ENCODE assay signal across 9 mouse cellular contexts in genomic region chr11:5297148-5298006, GRCm38 (mm10). TPM values are rescaled to one million over a fixed set of nuclear protein-coding genes. Genes with fewer than 3 reads are reported as not detected.
A peak's percentile ranks its signal among the peaks of the same experiment; 100 is the strongest.
DNase-seq lines count a peak whose midpoint lies in the region; ATAC-seq and TF ChIP-seq lines count a peak whose summit lies in the region.
"Had no signal": no experiment of that assay in that cellular context is flagged by ENCODE, and none has a peak within 500 bp of the region (broad histone marks: within the 10 kb centered on the region; RNA-seq: fewer than 3 reads in every experiment).

No protein-coding gene starts in this region.

- TF ChIP-seq CTCF in intestine, postnatal 0 days (IDR thresholded peaks at IDR 0.05; ENCODE audit: low read depth), result no peak
- TF ChIP-seq CTCF in midbrain, postnatal 0 days (IDR thresholded peaks at IDR 0.05), result no peak

- intact Hi-C loops in heart, postnatal 14 days (cut with DNase I), result no loop called here

- no peaks in the 10 kb centered on the region for H3K9me3 ChIP-seq in intestine, embryonic 15.5 days
- H3K9me3 ChIP-seq in intestine, postnatal 0 days (ENCODE audit: control insufficient read depth), result no peaks in the 10 kb centered on the region
- H3K9me3 ChIP-seq in limb, embryonic 13.5 days, result no peaks in the 10 kb centered on the region
- H3K9me3 ChIP-seq in midbrain, postnatal 0 days (ENCODE audit: low read length), result no peaks in the 10 kb centered on the region
- H3K9me3 ChIP-seq: midbrain, embryonic 12.5 days had no signal

- peak; percentile 67 for ATAC-seq in intestine, embryonic 15.5 days
- no peak for ATAC-seq in intestine, postnatal 0 days
- peak; percentile 64 for ATAC-seq in limb, embryonic 13.5 days (ENCODE audit: low FRiP score, low read depth)
- no peak; the same call in 1 of the 2 replicates for ATAC-seq in midbrain, postnatal 0 days (ENCODE audit: low FRiP score)

- no peak overlapping the region for H3K9ac ChIP-seq in intestine, embryonic 15.5 days
- H3K9ac ChIP-seq in intestine, postnatal 0 days (ENCODE audit: low read depth, low read length), result no peak overlapping the region
- H3K9ac ChIP-seq in limb, embryonic 13.5 days, result no peak overlapping the region
- H3K9ac ChIP-seq in midbrain, postnatal 0 days (replicated peaks; ENCODE audit: low read length, poor library complexity, severe bottlenecking), result no peak overlapping the region
- H3K9ac ChIP-seq: midbrain, embryonic 12.5 days had no signal

- H3K27ac ChIP-seq in intestine, embryonic 15.5 days, result no peak overlapping the region
- H3K27ac ChIP-seq in intestine, postnatal 0 days (ENCODE audit: low read depth, low read length), result no peak overlapping the region
- peak overlapping the region; percentile 56 for H3K27ac ChIP-seq in limb, embryonic 13.5 days
- peak overlapping the region; percentile 18; the same call in 1 of the 2 replicates for H3K27ac ChIP-seq in midbrain, postnatal 0 days (ENCODE audit: low read depth, low read length)
- H3K27ac ChIP-seq: midbrain, embryonic 12.5 days had no signal

- H3K4me2 ChIP-seq in intestine, embryonic 15.5 days (replicated peaks), result no peak overlapping the region
- H3K4me2 ChIP-seq in intestine, postnatal 0 days (replicated peaks; ENCODE audit: low read depth), result no peak overlapping the region
- peak overlapping the region; percentile 50 for H3K4me2 ChIP-seq in limb, embryonic 13.5 days (replicated peaks)
- peak overlapping the region; percentile 9; the same call in 1 of the 2 replicates for H3K4me2 ChIP-seq in midbrain, postnatal 0 days (ENCODE audit: low read depth, low read length, poor library complexity, severe bottlenecking)
- H3K4me2 ChIP-seq: midbrain, embryonic 12.5 days had no signal

- no peaks in the 10 kb centered on the region for H3K27me3 ChIP-seq in intestine, embryonic 15.5 days (replicated peaks)
- H3K27me3 ChIP-seq in intestine, postnatal 0 days (replicated peaks; ENCODE audit: control insufficient read depth, insufficient read depth, low read length), result no peaks in the 10 kb centered on the region
- H3K27me3 ChIP-seq in limb, embryonic 13.5 days, result no peaks in the 10 kb centered on the region
- H3K27me3 ChIP-seq in midbrain, postnatal 0 days (ENCODE audit: insufficient read depth, low read length), result no peaks in the 10 kb centered on the region
- H3K27me3 ChIP-seq: midbrain, embryonic 12.5 days had no signal

- no peaks in the 10 kb centered on the region for H3K36me3 ChIP-seq in intestine, embryonic 15.5 days
- H3K36me3 ChIP-seq in intestine, postnatal 0 days (ENCODE audit: control insufficient read depth, insufficient read depth), result no peaks in the 10 kb centered on the region
- H3K36me3 ChIP-seq in limb, embryonic 13.5 days, result no peaks in the 10 kb centered on the region
- H3K36me3 ChIP-seq in midbrain, postnatal 0 days (ENCODE audit: insufficient read depth, low read length), result no peaks in the 10 kb centered on the region
- H3K36me3 ChIP-seq: midbrain, embryonic 12.5 days had no signal

- H3K4me1 ChIP-seq in intestine, embryonic 15.5 days (replicated peaks), result peaks cover 7% of the 10 kb centered on the region; the same call in 1 of the 2 replicates
- H3K4me1 ChIP-seq in intestine, postnatal 0 days (replicated peaks; ENCODE audit: control insufficient read depth, insufficient read depth, low read length), result peaks cover 9% of the 10 kb centered on the region; the same call in 1 of the 2 replicates
- H3K4me1 ChIP-seq in limb, embryonic 13.5 days, result peaks cover 46% of the 10 kb centered on the region
- 0 out of 2 replicates have a peak, but pooled peaks cover 6% of the 10 kb centered on the region for H3K4me1 ChIP-seq in midbrain, postnatal 0 days (ENCODE audit: insufficient read depth, low read length)

- WGBS in intestine, embryonic 15.5 days, result 49% methylated on average over 13 of the region's 13 CpGs
- 45% methylated on average over 13 of the region's 13 CpGs for WGBS in intestine, postnatal 0 days
- 15% methylated on average over 13 of the region's 13 CpGs for WGBS in limb, embryonic 13.5 days
- WGBS in midbrain, postnatal 0 days, result 29% methylated on average over 13 of the region's 13 CpGs

- DNase-seq in embryo, embryonic 10 days (ENCODE audit: low spot score), result peak; percentile 79
- peak; percentile 40 to 68 for DNase-seq in heart, postnatal 14 days
- peak; percentile 85 for DNase-seq in midbrain, postnatal 0 days (ENCODE audit: low spot score)
- DNase-seq in right cerebral cortex, postnatal 4 days, result no peak
- no peak for DNase-seq in layer of hippocampus, adult 18-20 months (ENCODE audit: low spot score in 2 of 2)

- no peak overlapping the region for H3K4me3 ChIP-seq in intestine, embryonic 15.5 days (replicated peaks)
- H3K4me3 ChIP-seq in intestine, postnatal 0 days (ENCODE audit: low read depth, low read length), result no peak overlapping the region
- no peak overlapping the region for H3K4me3 ChIP-seq in limb, embryonic 13.5 days
- no peak overlapping the region for H3K4me3 ChIP-seq in midbrain, postnatal 0 days (ENCODE audit: low read depth, low read length)
- H3K4me3 ChIP-seq: midbrain, embryonic 12.5 days had no signal

RNA-seq across cellular contexts. Expression of gene Kremen1, which starts 36.0 kb away (rescaled TPM):
- 10.4 and 11.7 TPM in 2 replicates for polyA plus RNA-seq in intestine, embryonic 15.5 days (2015; fragmentation: Nextera tagmentation; extraction: Ambion mirVana)
- 5.7 and 6.6 TPM in 2 replicates for polyA plus RNA-seq in intestine, postnatal 0 days (2015; fragmentation: Nextera tagmentation; extraction: Ambion mirVana)
- 10 to 100 TPM; 69.9 to 70.5 TPM for total RNA-seq in heart, postnatal 14 days (2021)
- 20.5 and 24.3 TPM in 2 replicates for polyA plus RNA-seq in limb, embryonic 13.5 days (2015; fragmentation: Nextera tagmentation; extraction: Ambion mirVana)
- total RNA-seq in midbrain, postnatal 0 days (2014; rRNA removed), result 8.5 and 11.2 TPM in 2 replicates
- polyA plus RNA-seq in midbrain, postnatal 0 days (2015; fragmentation: Nextera tagmentation; extraction: Ambion mirVana), result 2.3 and 2.5 TPM in 2 replicates
- 10 to 100 TPM; 12.9 to 15.5 TPM for total RNA-seq in layer of hippocampus, adult 18-20 months (2021)

Comparison
In these comparisons a context has a peak if more than half of its experiments do, and no peak if none do; other contexts are left out.
1. ATAC-seq: peak in intestine, embryonic 15.5 days (single experiment) and limb, embryonic 13.5 days (single experiment); none in intestine, postnatal 0 days (single experiment) and midbrain, postnatal 0 days (single experiment).
2. H3K27ac ChIP-seq: peak in limb, embryonic 13.5 days (single experiment) and midbrain, postnatal 0 days (single experiment); none in intestine, embryonic 15.5 days (single experiment) and intestine, postnatal 0 days (single experiment).
3. H3K4me2 ChIP-seq: peak in limb, embryonic 13.5 days (single experiment) and midbrain, postnatal 0 days (single experiment); none in intestine, embryonic 15.5 days (single experiment) and intestine, postnatal 0 days (single experiment).
4. DNase-seq: peak in embryo, embryonic 10 days (single experiment), heart, postnatal 14 days (2 of 2) and midbrain, postnatal 0 days (single experiment); none in right cerebral cortex, postnatal 4 days (single experiment) and layer of hippocampus, adult 18-20 months (0 of 2).